Mouse (Mus musculus): ENCODE data around the gene Larp4.

The Larp4 gene

DNA sequence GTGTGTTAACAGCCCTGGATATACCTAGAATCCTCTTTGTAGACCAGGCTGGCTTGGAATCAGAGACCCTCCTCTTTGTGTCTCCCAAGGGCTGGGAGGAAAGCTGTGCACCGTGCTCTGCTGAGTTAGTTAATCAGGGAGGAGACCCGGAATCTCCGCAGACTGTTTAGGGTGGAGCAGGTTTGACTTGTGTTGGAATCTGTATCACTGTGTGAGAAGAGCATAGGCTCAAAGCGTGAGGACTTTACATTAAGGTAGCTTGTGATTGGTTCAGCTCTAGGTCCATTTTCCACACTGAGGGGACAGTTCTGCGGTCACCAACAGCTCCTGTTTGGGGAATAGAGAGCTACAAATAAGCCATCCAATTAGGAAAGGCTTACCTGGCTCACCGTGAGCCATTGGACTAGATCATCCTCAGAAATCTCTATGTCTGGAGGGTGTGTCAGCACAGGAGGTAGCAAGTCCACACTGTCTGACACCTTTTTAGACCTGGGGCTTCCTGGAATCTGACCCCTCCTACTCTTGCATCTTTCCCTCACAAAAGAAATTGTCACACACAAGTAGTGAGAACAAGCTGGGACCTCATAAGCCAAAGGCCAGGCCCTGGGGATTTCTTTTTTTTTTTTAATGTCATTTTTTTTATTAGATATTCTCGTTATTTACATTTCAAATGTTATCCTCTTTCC, 89.9 kb downstream of the Larp4 start:
- no peak for DNase-seq

- no peak for DNase-seq
These were observed 90.8 kb downstream of the Larp4 start for GRCm38 (mm10) chr15:100060513-100061140.

DNA sequence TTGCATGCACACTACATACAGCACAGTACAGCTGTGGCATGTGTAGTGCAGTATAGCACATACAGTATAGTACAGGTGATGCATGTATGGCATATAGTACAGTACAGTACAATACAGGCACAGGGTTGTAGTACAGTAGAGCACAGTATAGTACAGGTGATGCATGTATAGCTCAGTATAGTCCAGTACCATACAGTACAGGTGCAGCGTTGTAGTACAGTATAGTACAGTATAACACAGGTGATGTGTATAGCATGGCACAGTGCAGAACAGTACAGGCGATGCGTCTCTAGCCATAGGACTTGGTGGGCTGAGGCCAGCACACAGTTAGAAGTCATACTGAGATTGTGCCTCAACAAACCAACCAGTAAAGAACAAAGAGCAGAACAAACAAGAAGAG, 91.5 kb downstream of the Larp4 start:
- DNase-seq = no peak

DNA sequence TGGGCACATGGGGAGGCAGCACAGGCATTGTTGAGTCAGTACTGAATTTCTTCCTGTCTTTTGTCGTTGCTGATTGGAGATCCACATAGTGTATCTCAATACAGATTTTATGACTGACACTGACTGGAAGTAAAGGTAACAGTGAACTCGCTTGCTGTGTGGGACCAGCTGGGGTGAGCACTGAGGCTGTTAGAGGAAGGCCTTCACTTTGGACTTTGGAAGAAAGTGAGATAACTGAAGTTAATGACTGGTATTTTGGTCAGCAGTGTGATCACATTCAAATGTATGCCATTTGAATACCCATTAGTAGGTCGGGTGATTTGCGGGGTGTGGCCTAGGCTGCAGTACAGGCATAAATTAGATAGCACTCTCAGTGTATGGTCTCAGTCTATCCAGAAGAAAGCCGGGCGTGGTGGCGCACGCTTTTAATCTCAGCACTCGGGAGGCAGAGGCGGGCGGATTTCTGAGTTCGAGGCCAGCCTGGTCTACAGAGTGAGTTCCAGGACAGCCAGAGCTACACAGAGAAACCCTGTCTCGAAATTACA, 93.4 kb downstream of the Larp4 start:
- no peak for DNase-seq

Data from cerebellum, postnatal 25 days (tissue).